Mouse (Mus musculus): Measurements from ENCODE around the gene Pjvk. TPM values are rescaled to one million over a fixed set of nuclear protein-coding genes. Genes with fewer than 3 reads are reported as not detected.

The Pjvk gene
- not detected in 2 replicates for total RNA-seq (2023)

DNA sequence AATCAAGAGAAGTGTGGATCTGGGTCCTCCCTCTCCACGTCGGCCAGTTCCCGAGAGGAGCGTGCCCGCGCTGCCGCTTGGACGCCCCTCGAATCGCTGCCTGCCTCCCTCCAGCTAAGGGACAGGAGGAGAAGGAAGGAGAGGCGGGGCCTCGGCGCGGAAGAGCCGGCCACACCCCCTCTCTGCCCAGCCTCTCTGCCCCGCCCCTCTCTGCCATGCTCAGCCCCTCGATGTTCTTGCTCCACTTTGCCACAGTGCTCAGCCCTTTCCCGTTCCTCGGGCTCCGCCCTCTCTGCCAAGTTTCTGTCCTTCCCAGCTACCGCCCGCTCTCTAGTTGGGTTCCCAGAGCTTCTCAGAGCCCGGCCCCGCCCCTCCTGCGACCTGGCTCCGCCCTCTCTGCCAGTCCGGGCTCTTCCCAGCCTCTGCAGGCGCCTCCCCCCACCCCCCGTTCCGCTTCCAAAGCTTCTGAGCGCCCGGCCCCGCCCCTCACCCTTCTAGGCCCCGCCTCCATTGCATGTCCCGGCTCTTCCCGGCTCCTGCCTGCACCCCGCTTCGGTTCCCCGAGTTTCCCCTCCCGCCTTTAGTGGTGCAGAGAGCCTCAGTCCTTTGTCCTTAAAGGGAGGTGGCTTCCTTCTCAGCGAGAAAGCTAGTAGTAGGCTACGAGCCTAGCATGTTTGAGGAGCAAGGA is at the start of gene Pjvk, which contains the start of gene Prkra:
Gene Pjvk (plus strand): TSS at position 594 of the 688 bp plus-strand sequence.
Gene Prkra (minus strand): TSS at position 133 of the 688 bp plus-strand sequence.

GRCm38 (mm10) chr2:76672966-76673392 is 24.7 kb downstream of the Pjvk start, which contains the start of gene Fkbp7:
Gene Fkbp7, minus strand, starts transcription at chr2:76673116.

DNA sequence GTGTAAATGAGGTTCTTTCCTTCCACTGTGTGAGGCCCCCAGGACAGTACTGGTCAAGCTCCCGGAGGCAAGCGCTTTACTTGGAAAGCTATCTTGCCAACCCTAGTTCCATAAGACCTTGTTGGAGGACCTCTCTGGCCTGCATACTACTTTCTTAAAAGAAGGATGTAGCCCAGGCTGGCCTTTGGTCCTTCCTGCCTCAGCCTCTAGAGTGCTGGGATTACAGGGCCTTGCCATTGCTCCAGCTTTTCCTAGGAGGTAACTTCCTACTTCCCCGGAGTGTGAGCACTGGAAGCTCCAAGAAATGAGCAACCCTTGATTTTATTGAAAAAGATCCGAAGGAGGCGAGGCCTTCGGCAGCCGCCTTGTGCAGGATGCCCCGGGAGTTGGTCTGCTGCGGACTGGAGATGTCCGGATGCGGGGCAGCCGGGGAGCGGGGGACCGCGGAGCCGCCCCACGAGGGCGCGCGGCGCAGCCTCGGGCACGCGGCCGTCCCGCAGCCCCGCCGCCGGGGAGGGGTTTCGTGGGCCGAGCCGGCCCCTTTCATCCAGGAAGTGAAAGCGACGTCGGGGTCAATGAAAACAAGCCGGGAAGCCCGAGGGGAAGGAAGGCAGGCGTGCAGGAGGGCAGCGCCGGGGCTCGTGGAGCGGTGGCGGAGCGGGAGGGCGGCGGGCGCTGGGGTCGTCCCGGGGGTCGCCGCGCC is 26.6 kb downstream of the Pjvk start, which contains the start of gene Plekha3:
Gene Plekha3 (plus strand): TSS at position 557 of the 703 bp plus-strand sequence.

Other genes with a start within 250 kb of the Pjvk start
- gene Osbpl6, start 242.0 kb upstream of the Pjvk start, total RNA-seq (2023): not detected in 2 replicates
- 8.5 and 8.6 TPM in 2 replicates for gene Prkra, start 461 bp upstream of the Pjvk start, total RNA-seq (2023)
- 1.9 and 2.7 TPM in 2 replicates for gene Fkbp7, start 24.6 kb downstream of the Pjvk start, total RNA-seq (2023)
- gene Plekha3, start 26.8 kb downstream of the Pjvk start, total RNA-seq (2023): 7.7 and 12.1 TPM in 2 replicates